9 mouse cellular contexts compared by ENCODE assay signal in genomic region chr8:57333795-57334551, GRCm38 (mm10). TPM values are rescaled to one million over a fixed set of nuclear protein-coding genes. Genes with fewer than 3 reads are reported as not detected.
DNase-seq lines count a peak whose midpoint lies in the region; ATAC-seq and TF ChIP-seq lines count a peak whose summit lies in the region.
"Had no signal": no experiment of that assay in that cellular context is flagged by ENCODE, and none has a peak within 500 bp of the region (broad histone marks: within the 10 kb centered on the region; RNA-seq: fewer than 3 reads in every experiment).

No protein-coding gene starts in this region.

- WGBS in lung, postnatal 0 days: 0% methylated on average over 41 of the region's 41 CpGs
- WGBS in forebrain, embryonic 11.5 days: under 1% methylated on average over 41 of the region's 41 CpGs
- under 1% methylated on average over 41 of the region's 41 CpGs for WGBS in hindbrain, embryonic 16.5 days
- 2% methylated on average over 41 of the region's 41 CpGs for WGBS in lung, adult 2 months

- H3K4me2 ChIP-seq in lung, postnatal 0 days (replicated peaks; ENCODE audit: low read depth, low read length): peak overlapping the region; percentile 22; the same call in 1 of the 2 replicates
- H3K4me2 ChIP-seq in forebrain, embryonic 11.5 days (ENCODE audit: low read depth, low read length, severe bottlenecking): no peak overlapping the region
- H3K4me2 ChIP-seq in hindbrain, embryonic 16.5 days (ENCODE audit: low read length): no peak overlapping the region

- no peaks in the 10 kb centered on the region for H3K9me3 ChIP-seq in lung, postnatal 0 days (ENCODE audit: low read length)
- H3K9me3 ChIP-seq in forebrain, embryonic 11.5 days (ENCODE audit: control insufficient read depth, low read length): no peaks in the 10 kb centered on the region
- no peaks in the 10 kb centered on the region for H3K9me3 ChIP-seq in hindbrain, embryonic 16.5 days (ENCODE audit: control insufficient read depth, low read length)

- H3K36me3 ChIP-seq in lung, postnatal 0 days (ENCODE audit: insufficient read depth, low read length): no peaks in the 10 kb centered on the region
- no peaks in the 10 kb centered on the region for H3K36me3 ChIP-seq in forebrain, embryonic 11.5 days (ENCODE audit: control insufficient read depth, insufficient read depth, low read length)
- H3K36me3 ChIP-seq in hindbrain, embryonic 16.5 days (ENCODE audit: control insufficient read depth, insufficient read depth, low read length): no peaks in the 10 kb centered on the region

- no peak overlapping the region for H3K27ac ChIP-seq in lung, postnatal 0 days (ENCODE audit: low read length)
- H3K27ac ChIP-seq in forebrain, embryonic 11.5 days (ENCODE audit: low read depth, low read length): no peak overlapping the region
- no peak overlapping the region for H3K27ac ChIP-seq in hindbrain, embryonic 16.5 days (ENCODE audit: low read depth, low read length)

- ATAC-seq in lung, postnatal 0 days: no peak
- peak; percentile 59 for ATAC-seq in forebrain, embryonic 11.5 days (replicated peaks; ENCODE audit: low FRiP score)
- ATAC-seq in hindbrain, embryonic 16.5 days: peak; percentile 29; the same call in 1 of the 2 replicates

- no peaks in the 10 kb centered on the region; the same call in 1 of the 2 replicates for H3K4me1 ChIP-seq in lung, postnatal 0 days (ENCODE audit: insufficient read depth, low read depth, low read length)
- H3K4me1 ChIP-seq in forebrain, embryonic 11.5 days (replicated peaks; ENCODE audit: control insufficient read depth, insufficient read depth, low read length): peaks cover 1% of the 10 kb centered on the region; the same call in 1 of the 2 replicates
- no peaks in the 10 kb centered on the region; the same call in 1 of the 2 replicates for H3K4me1 ChIP-seq in hindbrain, embryonic 16.5 days (ENCODE audit: control insufficient read depth, insufficient read depth, low read depth, low read length)
- H3K4me1 ChIP-seq in lung, adult 2 months (ENCODE audit: control insufficient read depth, insufficient read depth, low read length): no peaks in the 10 kb centered on the region

- TF ChIP-seq CTCF in lung, postnatal 0 days (IDR thresholded peaks at IDR 0.05): no peak
- TF ChIP-seq CTCF in lung, adult 2 months (IDR thresholded peaks at IDR 0.05; ENCODE audit: insufficient read depth, low read length): no peak

- peaks cover 66% of the 10 kb centered on the region for H3K27me3 ChIP-seq in lung, postnatal 0 days (replicated peaks; ENCODE audit: insufficient read depth, low read length)
- H3K27me3 ChIP-seq in forebrain, embryonic 11.5 days (ENCODE audit: control insufficient read depth, insufficient read depth, low read length): peaks cover 96% of the 10 kb centered on the region
- H3K27me3 ChIP-seq in hindbrain, embryonic 16.5 days (replicated peaks; ENCODE audit: control insufficient read depth, insufficient read depth, low read length): peaks cover 73% of the 10 kb centered on the region

- peak overlapping the region; percentile 19 for H3K4me3 ChIP-seq in lung, postnatal 0 days (ENCODE audit: low read depth, low read length)
- no peak overlapping the region for H3K4me3 ChIP-seq in forebrain, embryonic 11.5 days (ENCODE audit: low read depth, low read length)
- H3K4me3 ChIP-seq in hindbrain, embryonic 16.5 days (ENCODE audit: low read length): no peak overlapping the region
- H3K4me3 ChIP-seq in lung, adult 2 months (replicated peaks; ENCODE audit: extremely low read depth, low read depth, low read length): no peak overlapping the region

- no peak overlapping the region for H3K9ac ChIP-seq in lung, postnatal 0 days (replicated peaks; ENCODE audit: low read depth)
- H3K9ac ChIP-seq in forebrain, embryonic 11.5 days (ENCODE audit: low read length): no peak overlapping the region
- no peak overlapping the region for H3K9ac ChIP-seq in hindbrain, embryonic 16.5 days (ENCODE audit: low read depth, low read length)

- no peak for TF ChIP-seq POLR2A in lung, adult 2 months (IDR thresholded peaks at IDR 0.05; ENCODE audit: borderline replicate concordance, extremely low read depth, low read depth, low read length)

- no peak for DNase-seq in lung, postnatal 0 days (ENCODE audit: low spot score)
- DNase-seq in lung, postnatal 14 days: no peak
- DNase-seq in forebrain, embryonic 11.5 days (ENCODE audit: low spot score): peak; percentile 72
- DNase-seq in retina, postnatal 1 day: peak; percentile 63
- DNase-seq in frontal cortex, postnatal 10 days (ENCODE audit: low spot score in 2 of 2): no peak
- no peak for DNase-seq in cerebellum, postnatal 14 days
- no peak for DNase-seq in lung, adult 2 months
- DNase-seq: thymus, adult 2 months had no signal

- no peak for TF ChIP-seq EP300 in lung, postnatal 0 days (IDR thresholded peaks at IDR 0.05)

RNA-seq across cellular contexts. Expression of gene Hand2, which starts 13.2 kb away (rescaled TPM):
- polyA plus RNA-seq in lung, postnatal 0 days (2015; fragmentation: Nextera tagmentation; extraction: Ambion mirVana): 0.12 and 0.14 TPM in 2 replicates
- polyA plus RNA-seq in forebrain, embryonic 11.5 days (2014; fragmentation: Nextera tagmentation; extraction: Ambion mirVana): not detected in 2 replicates
- not detected in 2 replicates for polyA plus RNA-seq in hindbrain, embryonic 16.5 days (2015; fragmentation: Nextera tagmentation; extraction: Ambion mirVana)
- 0.21 and 0.28 TPM in 2 replicates for polyA plus RNA-seq in lung, adult 2 months (2012; rRNA removed)

Comparison
In these comparisons a context has a peak if more than half of its experiments do, and no peak if none do; other contexts are left out.
1. DNase-seq: peak in forebrain, embryonic 11.5 days (single experiment) and retina, postnatal 1 day (single experiment); none in lung, postnatal 0 days (single experiment), lung, postnatal 14 days (single experiment), frontal cortex, postnatal 10 days (0 of 2), cerebellum, postnatal 14 days (0 of 2) and lung, adult 2 months (single experiment).